Comparison of ENCODE assay signal across 9 mouse cellular contexts in genomic region chr2:49748628-49749342, GRCm38 (mm10). TPM values are rescaled to one million over a fixed set of nuclear protein-coding genes. Genes with fewer than 3 reads are reported as not detected.
DNase-seq lines count a peak whose midpoint lies in the region; ATAC-seq and TF ChIP-seq lines count a peak whose summit lies in the region.
"Had no signal": no experiment of that assay in that cellular context is flagged by ENCODE, and none has a peak within 500 bp of the region (broad histone marks: within the 10 kb centered on the region; RNA-seq: fewer than 3 reads in every experiment).

No protein-coding gene starts in this region.

- H3K9ac ChIP-seq in forebrain, postnatal 0 days = no peak overlapping the region
- H3K9ac ChIP-seq in forebrain, embryonic 15.5 days (replicated peaks) = no peak overlapping the region
- no peak overlapping the region for H3K9ac ChIP-seq in lung, postnatal 0 days (replicated peaks; ENCODE audit: low read depth)
- H3K9ac ChIP-seq: midbrain, embryonic 12.5 days had no signal

- ATAC-seq in forebrain, postnatal 0 days = no peak
- no peak for ATAC-seq in forebrain, embryonic 15.5 days (replicated peaks)
- ATAC-seq in lung, postnatal 0 days = no peak

- peaks cover 62% of the 10 kb centered on the region for H3K36me3 ChIP-seq in forebrain, postnatal 0 days (ENCODE audit: insufficient read depth)
- peaks cover 70% of the 10 kb centered on the region for H3K36me3 ChIP-seq in forebrain, embryonic 15.5 days
- no peaks in the 10 kb centered on the region for H3K36me3 ChIP-seq in lung, postnatal 0 days (ENCODE audit: insufficient read depth, low read length)
- no peaks in the 10 kb centered on the region for H3K36me3 ChIP-seq in splenic B cell, adult 2 months (ENCODE audit: control insufficient read depth, insufficient read depth, low read length, poor library complexity, severe bottlenecking)

- no peaks in the 10 kb centered on the region for H3K4me1 ChIP-seq in forebrain, postnatal 0 days (ENCODE audit: insufficient read depth)
- H3K4me1 ChIP-seq in forebrain, embryonic 15.5 days = peaks cover 27% of the 10 kb centered on the region
- H3K4me1 ChIP-seq in lung, postnatal 0 days (ENCODE audit: insufficient read depth, low read depth, low read length) = no peaks in the 10 kb centered on the region

- no peaks in the 10 kb centered on the region for H3K9me3 ChIP-seq in forebrain, postnatal 0 days (ENCODE audit: low read length)
- no peaks in the 10 kb centered on the region for H3K9me3 ChIP-seq in forebrain, embryonic 15.5 days
- no peaks in the 10 kb centered on the region for H3K9me3 ChIP-seq in lung, postnatal 0 days (ENCODE audit: low read length)
- H3K9me3 ChIP-seq: midbrain, embryonic 12.5 days had no signal

- no peak overlapping the region for H3K4me2 ChIP-seq in forebrain, postnatal 0 days (ENCODE audit: low read depth)
- no peak overlapping the region for H3K4me2 ChIP-seq in forebrain, embryonic 15.5 days (replicated peaks)
- no peak overlapping the region for H3K4me2 ChIP-seq in lung, postnatal 0 days (replicated peaks; ENCODE audit: low read depth, low read length)
- H3K4me2 ChIP-seq: midbrain, embryonic 12.5 days had no signal

- DNase-seq in forebrain, postnatal 0 days = peak; percentile 68
- no peak for DNase-seq in lung, postnatal 0 days (ENCODE audit: low spot score)
- DNase-seq in lung, postnatal 25 days (ENCODE audit: low spot score) = no peak
- peak; percentile 69 for DNase-seq in ZHBTc4 (ENCODE audit: low read depth, low spot score)
- peak; percentile 60 for DNase-seq in layer of hippocampus, adult 9-11 months
- peak; percentile 46 for DNase-seq in splenic B cell, adult 2 months (ENCODE audit: low read depth, low spot score)
- DNase-seq in urinary bladder, postnatal 4 days (ENCODE audit: low spot score in 2 of 2) = no peak

- TF ChIP-seq EP300 in lung, postnatal 0 days (IDR thresholded peaks at IDR 0.05) = no peak

- 76% methylated on average over 14 of the region's 14 CpGs for WGBS in forebrain, postnatal 0 days
- WGBS in forebrain, embryonic 15.5 days = 76% methylated on average over 14 of the region's 14 CpGs
- 74% methylated on average over 14 of the region's 14 CpGs for WGBS in lung, postnatal 0 days

- peak; percentile 79 for TF ChIP-seq CTCF in forebrain, postnatal 0 days (IDR thresholded peaks at IDR 0.05; ENCODE audit: low read depth)
- peak; percentile 66 for TF ChIP-seq CTCF in lung, postnatal 0 days (IDR thresholded peaks at IDR 0.05)

- no peaks in the 10 kb centered on the region for H3K27me3 ChIP-seq in forebrain, postnatal 0 days (ENCODE audit: insufficient read depth, low read length)
- no peaks in the 10 kb centered on the region for H3K27me3 ChIP-seq in forebrain, embryonic 15.5 days
- H3K27me3 ChIP-seq in lung, postnatal 0 days (replicated peaks; ENCODE audit: insufficient read depth, low read length) = 0 out of 2 replicates have a peak, but pooled peaks cover 3% of the 10 kb centered on the region
- H3K27me3 ChIP-seq in splenic B cell, adult 2 months (ENCODE audit: control insufficient read depth, insufficient read depth, low read length, poor library complexity, severe bottlenecking) = no peaks in the 10 kb centered on the region
- H3K27me3 ChIP-seq: midbrain, embryonic 12.5 days had no signal

- no peak overlapping the region for H3K4me3 ChIP-seq in forebrain, postnatal 0 days (ENCODE audit: low read depth, low read length)
- H3K4me3 ChIP-seq in forebrain, embryonic 15.5 days = no peak overlapping the region
- H3K4me3 ChIP-seq in lung, postnatal 0 days (ENCODE audit: low read depth, low read length) = no peak overlapping the region
- H3K4me3 ChIP-seq: midbrain, embryonic 12.5 days had no signal

- H3K27ac ChIP-seq in forebrain, postnatal 0 days (ENCODE audit: low read depth, low read length) = no peak overlapping the region; the same call in 1 of the 2 replicates
- no peak overlapping the region for H3K27ac ChIP-seq in forebrain, embryonic 15.5 days (replicated peaks)
- no peak overlapping the region for H3K27ac ChIP-seq in lung, postnatal 0 days (ENCODE audit: low read length)
- H3K27ac ChIP-seq: midbrain, embryonic 12.5 days had no signal

RNA-seq across cellular contexts. Expression of gene Lypd6b, which starts 38.7 kb away (rescaled TPM):
- total RNA-seq in forebrain, postnatal 0 days (2014; rRNA removed) = 18.6 and 23.3 TPM in 2 replicates
- 18.0 and 22.2 TPM in 2 replicates for polyA plus RNA-seq in forebrain, postnatal 0 days (2015; fragmentation: Nextera tagmentation; extraction: Ambion mirVana)
- polyA plus RNA-seq in forebrain, embryonic 15.5 days (2015; fragmentation: Nextera tagmentation; extraction: Ambion mirVana) = 10.7 and 11.3 TPM in 2 replicates
- 3.9 and 5.0 TPM in 2 replicates for polyA plus RNA-seq in lung, postnatal 0 days (2015; fragmentation: Nextera tagmentation; extraction: Ambion mirVana)

Comparison
In these comparisons a context has a peak if more than half of its experiments do, and no peak if none do; other contexts are left out.
1. DNase-seq: peak in forebrain, postnatal 0 days (single experiment), ZHBTc4 (single experiment), layer of hippocampus, adult 9-11 months (single experiment) and splenic B cell, adult 2 months (single experiment); none in lung, postnatal 0 days (single experiment), lung, postnatal 25 days (single experiment) and urinary bladder, postnatal 4 days (0 of 2).